Mouse (Mus musculus): Measurements from ENCODE around the gene Gm11273.

- TF ChIP-seq EP300 (IDR thresholded peaks at IDR 0.05; ENCODE audit: low read depth) (no peak), CTCF (IDR thresholded peaks at IDR 0.05; ENCODE audit: low read depth) (no peak)
Measured at GRCm38 (mm10) chr13:21456347-21456746, 44.9 kb downstream of the Gm11273 start.

Data from liver, postnatal 0 days (tissue).